Mouse (Mus musculus) gastrocnemius, postnatal 14 days (tissue): ENCODE results near the gene Cops4. TPM values are rescaled to one million over a fixed set of nuclear protein-coding genes. Genes with fewer than 3 reads are reported as not detected.

ENCODE experiments used
- DNase-seq: peaks from one replicate; pipeline ENCODE4 v3.0.0; 2021; ENCODE audit warnings: mixed read lengths
- intact Hi-C: fragments of 180-260 bp; cut with DNase I; formaldehyde crosslinking; loops from one replicate; pipeline ENCODE4 v1.15.1; 2025; ENCODE audit warnings: low total_unique reads
- long read RNA-seq, 2 experiments: library from polyadenylated mRNA; stranded (forward); transcript quantifications; one replicate each; pipeline ENCODE4 v2.0.0; 2021
- total RNA-seq, 2 experiments: library from RNA; stranded (reverse); gene quantifications; 2 replicates each; pipeline ENCODE4 v1.2.3; 2021

The Cops4 gene
- total RNA-seq, result 10 to 100 TPM; 88.8 TPM
- long read RNA-seq, experiment 1, transcript Cops4-201 (10 exons, 1,755 nt), result major isoform, 168 of 192 reads
- long read RNA-seq, experiment 1, partial matches to known transcripts, result 1 of 192 reads
- long read RNA-seq, experiment 1, other reads (novel, unspliced or antisense), result 23 of 192 reads
- long read RNA-seq, experiment 2, transcript Cops4-201 (10 exons, 1,755 nt), result major isoform, 172 of 186 reads
- long read RNA-seq, experiment 2, partial matches to known transcripts, result 1 of 186 reads
- long read RNA-seq, experiment 2, other reads (novel, unspliced or antisense), result 13 of 186 reads

GRCm38 (mm10) chr5:100518049-100519026, at the start of gene Cops4:
Gene Cops4 (plus strand): TSS chr5:100518309.
- DNase-seq, result peak; percentile 98
- intact Hi-C loops, result loop anchor here (5.0 kb wide), 1 partner anchor 86 kb away; no protein-coding TSS in a partner anchor

- intact Hi-C loops, result no loop called here
Measured at GRCm38 (mm10) chr5:100476328-100476727, 41.8 kb upstream of the Cops4 start.

GRCm38 (mm10) chr5:100477604-100478003, 40.5 kb upstream of the Cops4 start:
- DNase-seq, result no peak
- intact Hi-C loops, result no loop called here

More at GRCm38 (mm10) chr5:100476328-100476727, 41.8 kb upstream of the Cops4 start:
- DNase-seq, result no peak

GRCm38 (mm10) chr5:100483569-100483968, 34.5 kb upstream of the Cops4 start:
- intact Hi-C loops, result no loop called here
- DNase-seq, result no peak

- no peak for DNase-seq
- intact Hi-C loops, result no loop called here
Measured at GRCm38 (mm10) chr5:100487120-100487519, 31.0 kb upstream of the Cops4 start.

- no peak for DNase-seq
- intact Hi-C loops, result no loop called here
Measured at GRCm38 (mm10) chr5:100488231-100488630, 29.9 kb upstream of the Cops4 start.

GRCm38 (mm10) chr5:100489340-100489739, 28.8 kb upstream of the Cops4 start:
- intact Hi-C loops, result no loop called here
- no peak for DNase-seq

GRCm38 (mm10) chr5:100491704-100492103, 26.4 kb upstream of the Cops4 start:
- DNase-seq, result no peak
- intact Hi-C loops, result no loop called here

GRCm38 (mm10) chr5:100498436-100499180, 19.5 kb upstream of the Cops4 start:
- peak; percentile 86 for DNase-seq
- intact Hi-C loops, result no loop called here

GRCm38 (mm10) chr5:100499243-100499642, 18.9 kb upstream of the Cops4 start:
- DNase-seq, result no peak
- intact Hi-C loops, result no loop called here

- intact Hi-C loops, result no loop called here
- DNase-seq, result peak; percentile 15
Measured at GRCm38 (mm10) chr5:100499831-100500304, 18.2 kb upstream of the Cops4 start.

GRCm38 (mm10) chr5:100500458-100500961, 17.6 kb upstream of the Cops4 start, which contains the start of gene Lin54:
Gene Lin54 (minus strand): TSS chr5:100500639.
- DNase-seq, result peak; percentile 90
- intact Hi-C loops, result no loop called here

GRCm38 (mm10) chr5:100501267-100501666, 16.8 kb upstream of the Cops4 start:
- intact Hi-C loops, result no loop called here
- DNase-seq, result no peak

GRCm38 (mm10) chr5:100509247-100509646, 8.9 kb upstream of the Cops4 start:
- DNase-seq, result no peak
- intact Hi-C loops, result no loop called here

GRCm38 (mm10) chr5:100512576-100512975, 5.5 kb upstream of the Cops4 start:
- intact Hi-C loops, result loop anchor here (5.0 kb wide), 1 partner anchor 100 kb away; no protein-coding TSS in a partner anchor
- DNase-seq, result no peak

GRCm38 (mm10) chr5:100519027-100519411, 910 bp downstream of the Cops4 start:
- intact Hi-C loops, result loop anchor here (5.0 kb wide), 1 partner anchor 87 kb away; no protein-coding TSS in a partner anchor
- DNase-seq, result no peak

GRCm38 (mm10) chr5:100520223-100520622, 2.1 kb downstream of the Cops4 start:
- no peak for DNase-seq
- intact Hi-C loops, result no loop called here

GRCm38 (mm10) chr5:100523331-100523730, 5.2 kb downstream of the Cops4 start:
- DNase-seq, result no peak
- intact Hi-C loops, result no loop called here

- intact Hi-C loops, result no loop called here
- no peak for DNase-seq
Measured at GRCm38 (mm10) chr5:100524921-100525320, 6.8 kb downstream of the Cops4 start.
